Mouse (Mus musculus): ENCODE data around the gene Fam126b.
"Not testable (repeated sequence)": the region's sequence is repeated elsewhere in the genome, so short reads cannot be mapped to it uniquely, and the experiment has no call there.

Gene Fam126b

DNA sequence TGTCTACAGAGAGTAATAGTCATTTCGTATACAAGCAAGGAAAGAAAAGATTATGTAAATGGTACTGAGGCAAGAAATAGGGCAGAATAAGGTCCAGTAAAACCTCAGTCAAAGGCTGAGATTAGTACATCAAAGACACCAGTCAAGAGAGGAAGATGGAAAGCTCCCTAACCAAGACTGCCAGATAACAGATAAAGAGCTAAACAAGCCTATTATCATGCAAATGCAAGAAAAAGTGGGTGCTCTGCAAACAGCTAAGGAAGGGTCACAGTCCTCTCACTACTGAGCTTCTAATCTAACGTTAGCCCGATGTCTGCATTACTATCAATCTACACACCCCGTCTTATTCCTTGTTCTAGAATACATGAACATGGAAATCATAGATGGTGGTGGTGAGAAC, 15.7 kb downstream of the Fam126b start:
- no peak for DNase-seq (ENCODE audit: low spot score in 2 of 2)

- no peak for DNase-seq (ENCODE audit: low spot score in 2 of 2)
Measured at GRCm38 (mm10) chr1:58568456-58569130, 17.5 kb downstream of the Fam126b start.

- no peak for DNase-seq (ENCODE audit: low spot score in 2 of 2)
Measured at GRCm38 (mm10) chr1:58566621-58567020, 19.5 kb downstream of the Fam126b start.

DNA sequence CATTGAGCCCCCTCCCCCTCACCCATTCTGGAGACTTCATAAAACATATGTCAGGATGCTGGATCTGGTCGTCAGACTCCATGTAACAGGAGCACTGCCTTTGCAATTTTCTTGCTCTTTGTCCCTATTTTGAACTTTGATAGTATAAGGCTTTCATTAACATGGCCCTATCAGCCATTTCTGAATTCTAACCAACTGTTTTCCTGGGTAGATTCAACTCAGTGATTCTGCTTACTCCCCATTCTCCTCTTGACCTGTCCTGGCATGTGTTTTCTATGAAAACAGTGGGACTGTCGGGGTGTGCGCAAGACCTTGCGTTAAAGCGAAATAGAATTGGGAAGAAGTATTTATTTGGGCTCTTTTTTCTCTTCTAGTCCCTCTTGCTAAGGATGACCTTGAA, 21.1 kb downstream of the Fam126b start:
- DNase-seq (ENCODE audit: low spot score in 2 of 2) = no peak

GRCm38 (mm10) chr1:58562455-58562854, 23.7 kb downstream of the Fam126b start:
- peak in 1 of 2 experiments; percentile 10 for DNase-seq (ENCODE audit: low spot score in 2 of 2)

GRCm38 (mm10) chr1:58560370-58560769, 25.8 kb downstream of the Fam126b start:
- DNase-seq (ENCODE audit: low spot score in 2 of 2) = not testable (repeated sequence)

GRCm38 (mm10) chr1:58541386-58541785, 44.7 kb downstream of the Fam126b start:
- no peak for DNase-seq (ENCODE audit: low spot score in 2 of 2)

- DNase-seq (ENCODE audit: low spot score in 2 of 2) = no peak
Measured at GRCm38 (mm10) chr1:58507249-58507648, 78.9 kb downstream of the Fam126b start.

GRCm38 (mm10) chr1:58504577-58505254, 81.4 kb downstream of the Fam126b start, which contains the start of gene Orc2:
Gene Orc2, minus strand, starts transcription at chr1:58505109.
- DNase-seq (ENCODE audit: low spot score in 2 of 2) = peak; percentile 92 to 95

DNA sequence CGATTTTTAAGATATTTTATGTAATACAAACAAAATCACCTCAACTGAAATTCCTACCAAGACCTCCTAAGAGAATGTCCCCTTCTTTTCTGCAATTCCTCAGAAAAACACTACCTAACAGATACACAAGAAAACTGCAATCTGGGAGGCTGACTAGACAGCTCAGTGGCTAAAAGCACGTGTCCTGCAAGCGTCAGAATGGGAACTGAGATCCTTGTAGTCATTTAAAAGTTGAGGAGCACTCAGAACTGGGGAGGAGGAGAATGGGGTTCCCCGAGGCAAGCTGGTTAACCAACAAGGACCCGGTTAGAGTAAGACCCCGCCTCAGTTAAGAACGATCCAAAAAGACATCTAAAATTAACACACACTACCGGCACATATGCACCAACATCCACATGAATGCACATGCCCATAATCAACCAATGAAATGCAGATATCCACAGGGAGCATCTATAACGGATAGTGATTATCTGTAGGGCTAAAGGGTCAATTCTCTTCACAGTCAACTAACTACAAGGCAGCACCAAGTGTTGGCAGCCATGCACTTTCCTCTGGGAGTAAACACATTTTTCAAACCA, 82.2 kb downstream of the Fam126b start:
- DNase-seq (ENCODE audit: low spot score in 2 of 2) = no peak

DNA sequence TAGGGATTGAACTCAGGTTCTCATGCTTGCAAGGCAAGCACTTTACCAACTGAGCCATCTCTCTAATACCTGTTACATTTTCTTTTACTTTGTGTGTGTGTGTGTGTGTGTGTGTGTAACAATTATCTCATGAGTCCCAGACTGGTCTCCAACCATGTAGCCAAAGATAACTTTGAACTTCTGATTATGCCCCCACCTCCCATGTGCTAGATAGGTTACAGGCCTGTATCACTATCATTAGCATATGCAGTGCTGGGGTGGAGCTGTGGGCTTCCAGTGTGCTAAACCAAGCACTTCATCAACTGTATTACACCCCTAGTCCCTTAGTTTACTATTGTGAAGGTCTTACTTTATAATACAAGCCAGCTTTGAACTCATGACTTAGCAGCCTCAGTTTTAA, 83.0 kb downstream of the Fam126b start:
- no peak for DNase-seq (ENCODE audit: low spot score in 2 of 2)

- no peak for DNase-seq (ENCODE audit: low spot score in 2 of 2)
Measured at GRCm38 (mm10) chr1:58498758-58499157, 87.4 kb downstream of the Fam126b start.

DNA sequence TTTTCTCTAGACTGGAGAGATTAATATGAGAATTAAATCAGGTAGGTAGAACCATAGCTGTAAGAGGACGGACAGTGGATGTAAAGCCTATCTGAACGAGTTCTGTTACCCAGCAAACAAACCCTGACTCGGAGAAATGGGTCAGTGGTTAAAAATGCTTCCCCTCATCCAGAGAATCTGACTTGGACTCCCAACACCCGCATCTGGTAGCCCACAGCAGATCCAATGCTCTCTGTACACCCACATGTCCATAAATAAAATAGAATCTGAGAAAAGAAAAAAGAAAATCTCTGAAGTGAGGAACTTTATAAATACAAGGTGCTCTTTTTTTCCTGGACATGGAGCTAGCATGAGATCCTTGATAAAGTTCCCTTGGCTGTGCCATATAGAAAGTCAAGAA, 88.4 kb downstream of the Fam126b start:
- DNase-seq (ENCODE audit: low spot score in 2 of 2) = no peak

DNA sequence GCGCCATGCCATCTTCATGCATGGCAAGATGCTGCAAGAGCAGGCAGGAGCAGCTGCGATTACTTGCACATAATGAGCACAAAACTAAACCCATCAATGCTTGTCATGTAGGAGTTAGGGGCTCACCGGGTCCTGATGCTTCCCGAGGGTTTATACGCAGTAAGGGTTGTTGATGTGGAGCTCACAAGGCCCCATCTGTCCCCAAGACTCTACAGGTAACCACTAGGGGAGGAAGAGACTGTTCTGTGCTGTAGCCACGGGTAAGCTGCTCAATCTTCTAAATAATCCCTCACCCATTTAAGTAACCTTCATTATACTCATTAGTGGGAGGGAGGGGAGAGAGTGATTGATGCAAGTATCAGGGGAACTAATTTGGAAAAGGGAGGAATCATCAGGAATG, 90.5 kb downstream of the Fam126b start:
- DNase-seq (ENCODE audit: low spot score in 2 of 2) = no peak

GRCm38 (mm10) chr1:58482647-58483046, 103.5 kb downstream of the Fam126b start:
- no peak for DNase-seq (ENCODE audit: low spot score in 2 of 2)

DNA sequence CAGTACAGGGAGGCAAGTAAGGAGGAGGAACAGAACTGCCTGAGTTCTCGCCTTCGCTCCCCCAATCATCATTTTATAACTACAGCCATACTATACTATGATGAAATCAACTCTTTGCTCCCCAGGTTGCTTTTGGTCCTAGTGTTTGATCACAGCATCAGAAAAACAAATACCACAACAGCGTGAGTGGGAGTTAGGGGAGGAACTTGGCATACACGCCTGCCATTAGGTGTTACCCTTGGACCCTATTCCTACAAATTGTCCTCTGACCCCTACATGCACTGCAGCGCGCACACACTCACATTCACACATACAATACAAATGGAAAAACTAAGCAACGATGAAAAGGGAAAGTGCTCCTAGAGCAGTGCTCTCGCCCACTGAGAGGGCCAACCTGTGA, 110.5 kb downstream of the Fam126b start:
- DNase-seq (ENCODE audit: low spot score in 2 of 2) = no peak

Measured in right cerebral cortex, postnatal 36 days (tissue).